In the genomic region with DNA sequence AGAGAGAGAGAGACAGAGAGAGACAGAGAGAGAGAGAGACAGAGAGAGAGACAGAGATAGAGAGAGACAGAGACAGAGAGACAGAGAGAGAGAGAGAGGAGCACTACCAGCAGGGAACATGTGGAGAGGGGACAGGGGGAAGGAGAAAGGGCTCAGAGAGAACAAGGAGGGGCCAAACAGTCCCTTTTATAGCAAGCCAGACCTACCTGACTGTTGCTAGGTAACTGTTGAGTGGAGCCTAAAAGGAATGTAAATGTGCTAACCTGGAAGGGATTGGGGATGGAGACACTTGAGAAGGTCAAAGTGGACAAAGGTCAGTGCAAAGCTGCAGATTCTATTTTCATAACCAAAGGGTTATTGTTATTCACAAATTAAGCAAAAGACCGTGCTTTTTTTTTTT, we compare ENCODE assay signal across 18 mouse cellular contexts. TPM values are rescaled to one million over a fixed set of nuclear protein-coding genes. Genes with fewer than 3 reads are reported as not detected.
A peak's percentile ranks its signal among the peaks of the same experiment; 100 is the strongest.
DNase-seq lines count a peak whose midpoint lies in the region; ATAC-seq and TF ChIP-seq lines count a peak whose summit lies in the region.
"Had no signal": no experiment of that assay in that cellular context is flagged by ENCODE, and none has a peak within 500 bp of the region (broad histone marks: within the 10 kb centered on the region; RNA-seq: fewer than 3 reads in every experiment).

No protein-coding gene starts in this region.

- in situ Hi-C loops in CH12.LX (cut with MboI; ENCODE audit: low pct_ligation_motif_present, low pct_unique_long_range_greater_than_20kb, low sequenced_read_pairs): no loop called here

- no peak for ATAC-seq in embryonic facial prominence, embryonic 13.5 days (ENCODE audit: insufficient number of reproducible peaks, insufficient read depth, low FRiP score, low TSS enrichment, low read depth)
- ATAC-seq in kidney, embryonic 16.5 days (ENCODE audit: low FRiP score, low TSS enrichment): no peak
- ATAC-seq in intestine, embryonic 15.5 days: peak; percentile 39; the same call in 1 of the 2 replicates
- ATAC-seq: midbrain, embryonic 16.5 days had no signal

- WGBS in embryonic facial prominence, embryonic 13.5 days: 43% methylated on average over 1 of the region's 1 CpGs
- WGBS in embryonic facial prominence, embryonic 10.5 days: 59% methylated on average over 1 of the region's 1 CpGs
- WGBS in kidney, embryonic 16.5 days: 60% methylated on average over 1 of the region's 1 CpGs
- WGBS in kidney, adult 2 months: 52% methylated on average over 1 of the region's 1 CpGs
- 60% methylated on average over 1 of the region's 1 CpGs for WGBS in intestine, embryonic 15.5 days

- no peak for TF ChIP-seq CTCF in kidney, adult 2 months (conservative IDR thresholded peaks at IDR 0.05; ENCODE audit: insufficient read depth, insufficient read length, low read depth, low read length)
- no peak for TF ChIP-seq CTCF in CH12.LX (conservative IDR thresholded peaks at IDR 0.05 in 1 of 2, IDR thresholded peaks at IDR 0.05 in 1 of 2; ENCODE audit: low read depth in 2 of 2, low read length in 2 of 2)
- no peak for TF ChIP-seq CTCF in layer of hippocampus, adult 2 months (conservative IDR thresholded peaks at IDR 0.05)

- H3K4me1 ChIP-seq in embryonic facial prominence, embryonic 13.5 days: no peaks in the 10 kb centered on the region
- H3K4me1 ChIP-seq in embryonic facial prominence, embryonic 10.5 days: 0 out of 2 replicates have a peak, but pooled peaks cover 2% of the 10 kb centered on the region
- H3K4me1 ChIP-seq in kidney, embryonic 16.5 days (ENCODE audit: insufficient read depth, low read length): 0 out of 2 replicates have a peak, but pooled peaks cover 4% of the 10 kb centered on the region
- H3K4me1 ChIP-seq in kidney, adult 2 months (ENCODE audit: control insufficient read depth, insufficient read depth, low read length): no peaks in the 10 kb centered on the region; the same call in 1 of the 2 replicates
- peaks cover 9 to 45% of the 10 kb centered on the region in 2 experiments; a peak in 3 of 4 replicates for H3K4me1 ChIP-seq in CH12.LX (ENCODE audit: control insufficient read depth in 1 of 2, insufficient read depth in 2 of 2)
- H3K4me1 ChIP-seq in intestine, embryonic 15.5 days (replicated peaks): no peaks in the 10 kb centered on the region
- H3K4me1 ChIP-seq: liver, embryonic 15.5 days; neural tube, embryonic 12.5 days had no signal

- H3K4me3 ChIP-seq in embryonic facial prominence, embryonic 13.5 days: no peak overlapping the region
- H3K4me3 ChIP-seq in embryonic facial prominence, embryonic 10.5 days: no peak overlapping the region
- H3K4me3 ChIP-seq in kidney, embryonic 16.5 days (ENCODE audit: low read length): no peak overlapping the region
- H3K4me3 ChIP-seq in kidney, adult 2 months (ENCODE audit: insufficient read depth, low read depth, low read length): no peak overlapping the region
- peak overlapping the region in 1 of 3 experiments; percentile 25 for H3K4me3 ChIP-seq in CH12.LX (replicated peaks in 1 of 3; ENCODE audit: low read depth in 2 of 3, low read length in 2 of 3, poor library complexity in 1 of 3)
- H3K4me3 ChIP-seq in intestine, embryonic 15.5 days (replicated peaks): no peak overlapping the region
- H3K4me3 ChIP-seq in layer of hippocampus, adult 2 months: no peak overlapping the region

- no peaks in the 10 kb centered on the region for H3K9me3 ChIP-seq in embryonic facial prominence, embryonic 13.5 days
- no peaks in the 10 kb centered on the region for H3K9me3 ChIP-seq in embryonic facial prominence, embryonic 10.5 days
- H3K9me3 ChIP-seq in kidney, embryonic 16.5 days (ENCODE audit: low read length): no peaks in the 10 kb centered on the region
- no peaks in the 10 kb centered on the region for H3K9me3 ChIP-seq in CH12.LX (replicated peaks; ENCODE audit: low read length)
- H3K9me3 ChIP-seq in intestine, embryonic 15.5 days: no peaks in the 10 kb centered on the region
- H3K9me3 ChIP-seq: liver, embryonic 15.5 days; neural tube, embryonic 12.5 days had no signal

- TF ChIP-seq RAD21 in CH12.LX (IDR thresholded peaks at IDR 0.05; ENCODE audit: low read depth, low read length): no peak

- H3K36me3 ChIP-seq in embryonic facial prominence, embryonic 13.5 days: no peaks in the 10 kb centered on the region
- H3K36me3 ChIP-seq in embryonic facial prominence, embryonic 10.5 days (replicated peaks): no peaks in the 10 kb centered on the region
- H3K36me3 ChIP-seq in kidney, embryonic 16.5 days (ENCODE audit: insufficient read depth, low read length): no peaks in the 10 kb centered on the region
- H3K36me3 ChIP-seq in kidney, adult 2 months (ENCODE audit: control insufficient read depth, insufficient read depth, low read length): no peaks in the 10 kb centered on the region
- no peaks in the 10 kb centered on the region for H3K36me3 ChIP-seq in CH12.LX (replicated peaks in 1 of 2; ENCODE audit: control insufficient read depth in 1 of 2, insufficient read depth in 1 of 2, low read length in 1 of 2)
- no peaks in the 10 kb centered on the region for H3K36me3 ChIP-seq in intestine, embryonic 15.5 days
- H3K36me3 ChIP-seq: liver, embryonic 15.5 days; neural tube, embryonic 12.5 days had no signal

- H3K4me2 ChIP-seq in embryonic facial prominence, embryonic 13.5 days: peak overlapping the region; percentile 60
- H3K4me2 ChIP-seq in kidney, embryonic 16.5 days (replicated peaks; ENCODE audit: low read depth, low read length): peak overlapping the region; percentile 62; the same call in 1 of the 2 replicates
- peak overlapping the region; percentile 32; the same call in 1 of the 2 replicates for H3K4me2 ChIP-seq in CH12.LX (ENCODE audit: insufficient read depth, low read depth, poor library complexity, severe bottlenecking)
- peak overlapping the region; percentile 56 for H3K4me2 ChIP-seq in intestine, embryonic 15.5 days (replicated peaks)

- TF ChIP-seq POLR2A in kidney, adult 2 months (IDR thresholded peaks at IDR 0.05; ENCODE audit: low read depth, low read length): no peak
- TF ChIP-seq POLR2A in CH12.LX (IDR thresholded peaks at IDR 0.05; ENCODE audit: low read depth, low read length): no peak

- dilution Hi-C loops in CH12.LX (cut with MboI; ENCODE audit: extremely low pct_ligation_motif_present, extremely low pct_unique_long_range_greater_than_20kb, low sequenced_read_pairs): no loop called here

- no peak for DNase-seq in embryonic facial prominence, embryonic 10.5 days (ENCODE audit: low spot score)
- no peak for DNase-seq in kidney, adult 2 months
- DNase-seq in CH12.LX (ENCODE audit: extremely low read depth): no peak
- no peak for DNase-seq in right cerebral cortex, postnatal 36 days (ENCODE audit: low spot score in 2 of 2)
- DNase-seq in layer of hippocampus, adult 2 months (ENCODE audit: low spot score in 2 of 2): no peak

- no peak overlapping the region for H3K9ac ChIP-seq in embryonic facial prominence, embryonic 13.5 days
- no peak overlapping the region for H3K9ac ChIP-seq in kidney, embryonic 16.5 days (replicated peaks; ENCODE audit: low read length)
- H3K9ac ChIP-seq in CH12.LX (ENCODE audit: insufficient read depth, low read depth): peak overlapping the region; percentile 4; the same call in 1 of the 2 replicates
- no peak overlapping the region for H3K9ac ChIP-seq in intestine, embryonic 15.5 days

- H3K27ac ChIP-seq in embryonic facial prominence, embryonic 13.5 days: no peak overlapping the region
- H3K27ac ChIP-seq in embryonic facial prominence, embryonic 10.5 days (replicated peaks): no peak overlapping the region
- no peak overlapping the region for H3K27ac ChIP-seq in kidney, embryonic 16.5 days (ENCODE audit: low read length)
- no peak overlapping the region for H3K27ac ChIP-seq in kidney, adult 2 months (ENCODE audit: insufficient read depth, low read depth, low read length)
- no peak overlapping the region for H3K27ac ChIP-seq in CH12.LX (ENCODE audit: insufficient read depth, low read depth)
- H3K27ac ChIP-seq in intestine, embryonic 15.5 days: no peak overlapping the region
- no peak overlapping the region for H3K27ac ChIP-seq in layer of hippocampus, adult 2 months
- H3K27ac ChIP-seq: left cerebral cortex, adult 2 months; neural tube, embryonic 12.5 days had no signal

- H3K79me2 ChIP-seq in CH12.LX (replicated peaks; ENCODE audit: control insufficient read depth, extremely low read depth, insufficient read depth, poor library complexity, severe bottlenecking): no peaks in the 10 kb centered on the region; the same call in 1 of the 2 replicates

- no peak for TF ChIP-seq EP300 in CH12.LX (IDR thresholded peaks at IDR 0.05; ENCODE audit: low read length)

- no peaks in the 10 kb centered on the region for H3K27me3 ChIP-seq in embryonic facial prominence, embryonic 13.5 days
- no peaks in the 10 kb centered on the region for H3K27me3 ChIP-seq in embryonic facial prominence, embryonic 10.5 days (replicated peaks; ENCODE audit: low read depth, poor library complexity, severe bottlenecking)
- H3K27me3 ChIP-seq in kidney, embryonic 16.5 days (ENCODE audit: insufficient read depth, low read length): no peaks in the 10 kb centered on the region
- no peaks in the 10 kb centered on the region for H3K27me3 ChIP-seq in kidney, adult 2 months (replicated peaks; ENCODE audit: control insufficient read depth, insufficient read depth, low read length)
- no peaks in the 10 kb centered on the region for H3K27me3 ChIP-seq in CH12.LX (replicated peaks)
- H3K27me3 ChIP-seq in intestine, embryonic 15.5 days (replicated peaks): no peaks in the 10 kb centered on the region
- H3K27me3 ChIP-seq: liver, embryonic 15.5 days; neural tube, embryonic 12.5 days had no signal

RNA-seq across cellular contexts. Expression of a gene that starts 0.6 kb away (rescaled TPM):
- polyA plus RNA-seq in embryonic facial prominence, embryonic 13.5 days (2015; fragmentation: Nextera tagmentation; extraction: Ambion mirVana): 1.6 and 2.3 TPM in 2 replicates
- 0.54 and 0.69 TPM in 2 replicates for polyA plus RNA-seq in embryonic facial prominence, embryonic 10.5 days (2016; fragmentation: Nextera tagmentation; extraction: Ambion mirVana)
- 1.9 and 2.5 TPM in 2 replicates for polyA plus RNA-seq in kidney, embryonic 16.5 days (2015; fragmentation: Nextera tagmentation; extraction: Ambion mirVana)
- polyA plus RNA-seq in kidney, adult 2 months (2012; rRNA removed): 3.3 and 5.1 TPM in 2 replicates
- total RNA-seq in CH12.LX (2012; rRNA removed): 3.8 and 4.5 TPM in 2 replicates
- total RNA-seq in CH12.LX (2014; rRNA removed): 13.4 and 13.8 TPM in 2 replicates
- polyA plus RNA-seq in CH12.LX (2012; ENCODE audit: insufficient read length, low read depth): 7.0 and 7.5 TPM in 2 replicates
- 1.6 and 2.2 TPM in 2 replicates for polyA plus RNA-seq in intestine, embryonic 15.5 days (2015; fragmentation: Nextera tagmentation; extraction: Ambion mirVana)
- 1 to 10 TPM; 1.1 to 2.0 TPM for total RNA-seq in layer of hippocampus, adult 2 months (2021)

RNA-seq across cellular contexts. Expression of a gene that starts 25.0 kb away (rescaled TPM):
- 0.72 and 1.1 TPM in 2 replicates for polyA plus RNA-seq in embryonic facial prominence, embryonic 13.5 days (2015; fragmentation: Nextera tagmentation; extraction: Ambion mirVana)
- polyA plus RNA-seq in embryonic facial prominence, embryonic 10.5 days (2016; fragmentation: Nextera tagmentation; extraction: Ambion mirVana): 6.1 and 7.6 TPM in 2 replicates
- polyA plus RNA-seq in kidney, embryonic 16.5 days (2015; fragmentation: Nextera tagmentation; extraction: Ambion mirVana): 2.3 and 2.6 TPM in 2 replicates
- 0.88 and 1.0 TPM in 2 replicates for polyA plus RNA-seq in kidney, adult 2 months (2012; rRNA removed)
- not detected in 2 replicates for total RNA-seq in CH12.LX (2012; rRNA removed)
- not detected in 2 replicates for total RNA-seq in CH12.LX (2014; rRNA removed)
- polyA plus RNA-seq in CH12.LX (2012; ENCODE audit: insufficient read length, low read depth): 0.16 and 0.31 TPM in 2 replicates
- polyA plus RNA-seq in intestine, embryonic 15.5 days (2015; fragmentation: Nextera tagmentation; extraction: Ambion mirVana): 0.98 and 1.2 TPM in 2 replicates
- total RNA-seq in layer of hippocampus, adult 2 months (2021): under 1 TPM; 0.25 to 0.28 TPM

RNA-seq across cellular contexts. Expression of a gene that starts 44.3 kb away (rescaled TPM):
- 0.13 and 0.15 TPM in 2 replicates for polyA plus RNA-seq in embryonic facial prominence, embryonic 13.5 days (2015; fragmentation: Nextera tagmentation; extraction: Ambion mirVana)
- polyA plus RNA-seq in embryonic facial prominence, embryonic 10.5 days (2016; fragmentation: Nextera tagmentation; extraction: Ambion mirVana): 0.16 TPM in 1 of 2 replicates, not detected in the other
- 0.22 and 0.37 TPM in 2 replicates for polyA plus RNA-seq in kidney, embryonic 16.5 days (2015; fragmentation: Nextera tagmentation; extraction: Ambion mirVana)
- polyA plus RNA-seq in kidney, adult 2 months (2012; rRNA removed): 0.30 and 0.42 TPM in 2 replicates
- total RNA-seq in CH12.LX (2012; rRNA removed): 4.4 and 4.5 TPM in 2 replicates
- 6.5 and 7.0 TPM in 2 replicates for total RNA-seq in CH12.LX (2014; rRNA removed)
- polyA plus RNA-seq in CH12.LX (2012; ENCODE audit: insufficient read length, low read depth): 7.8 and 8.9 TPM in 2 replicates
- polyA plus RNA-seq in intestine, embryonic 15.5 days (2015; fragmentation: Nextera tagmentation; extraction: Ambion mirVana): 0.29 and 0.58 TPM in 2 replicates
- under 1 TPM; 0.49 to 0.76 TPM for total RNA-seq in layer of hippocampus, adult 2 months (2021)

RNA-seq across cellular contexts. Expression of a gene that starts 47.8 kb away (rescaled TPM):
- polyA plus RNA-seq in embryonic facial prominence, embryonic 13.5 days (2015; fragmentation: Nextera tagmentation; extraction: Ambion mirVana): not detected in 2 replicates
- not detected in 2 replicates for polyA plus RNA-seq in embryonic facial prominence, embryonic 10.5 days (2016; fragmentation: Nextera tagmentation; extraction: Ambion mirVana)
- not detected in 2 replicates for polyA plus RNA-seq in kidney, embryonic 16.5 days (2015; fragmentation: Nextera tagmentation; extraction: Ambion mirVana)
- polyA plus RNA-seq in kidney, adult 2 months (2012; rRNA removed): not detected in 2 replicates
- not detected in 2 replicates for total RNA-seq in CH12.LX (2012; rRNA removed)
- total RNA-seq in CH12.LX (2014; rRNA removed): not detected in 2 replicates
- not detected in 2 replicates for polyA plus RNA-seq in CH12.LX (2012; ENCODE audit: insufficient read length, low read depth)
- polyA plus RNA-seq in intestine, embryonic 15.5 days (2015; fragmentation: Nextera tagmentation; extraction: Ambion mirVana): not detected in 2 replicates
- not detected for total RNA-seq in layer of hippocampus, adult 2 months (2021)
- total RNA-seq: adrenal gland, adult 8-10 months; gastrocnemius, postnatal 36 days; hematopoietic stem cell, adult 5-6 weeks; left cerebral cortex, adult 2 months; megakaryocyte, adult 5-6 weeks had no signal
- polyA plus RNA-seq: inflammation-experienced regulatory T-cells, adult 6 months; liver, embryonic 15.5 days; midbrain, embryonic 16.5 days; neural tube, embryonic 12.5 days; testis, adult 2 months had no signal
